Mouse (Mus musculus) heart, postnatal 0 days (tissue): Measurements from ENCODE around the gene Zmym3.

Experiments used
- CTCF ChIP-seq: IDR thresholded peaks from 2 replicates; pipeline ENCODE4 v1.5.1; 2016; ENCODE audit warnings: antibody characterized with exemption, control low read depth, low read depth
- EP300 ChIP-seq: IDR thresholded peaks from 2 replicates; pipeline ENCODE4 v1.6.1; 2016; ENCODE audit warnings: antibody characterized with exemption, low read depth

DNA sequence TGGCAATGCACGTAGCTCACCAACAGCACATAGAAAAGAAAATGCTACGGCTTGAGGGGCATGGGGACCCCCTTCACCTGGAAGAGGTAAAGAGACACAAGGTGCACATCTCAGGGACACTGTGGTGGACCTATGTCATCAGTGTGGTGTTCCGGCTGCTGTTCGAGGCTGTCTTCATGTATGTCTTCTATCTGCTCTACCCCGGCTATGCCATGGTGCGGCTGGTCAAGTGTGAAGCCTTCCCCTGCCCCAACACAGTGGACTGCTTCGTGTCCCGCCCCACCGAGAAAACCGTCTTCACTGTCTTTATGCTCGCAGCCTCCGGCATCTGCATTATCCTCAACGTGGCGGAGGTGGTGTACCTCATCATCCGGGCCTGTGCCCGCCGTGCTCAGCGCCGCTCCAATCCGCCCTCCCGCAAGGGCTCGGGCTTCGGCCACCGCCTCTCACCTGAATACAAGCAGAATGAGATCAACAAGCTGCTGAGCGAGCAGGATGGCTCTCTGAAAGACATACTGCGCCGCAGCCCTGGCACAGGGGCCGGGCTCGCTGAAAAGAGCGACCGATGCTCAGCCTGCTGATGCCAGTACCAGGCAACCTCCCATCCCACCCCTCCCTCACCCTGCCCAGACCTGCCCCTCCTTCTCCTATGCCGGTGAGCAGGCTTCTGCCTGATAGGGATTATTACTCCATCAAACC, 36.1 kb downstream of the Zmym3 start:
- TF ChIP-seq CTCF, result no peak
- TF ChIP-seq EP300, result no peak
